Mouse (Mus musculus) hindbrain, embryonic 12.5 days (tissue): ENCODE data around the gene Zfp46. TPM values are rescaled to one million over a fixed set of nuclear protein-coding genes. Genes with fewer than 3 reads are reported as not detected.

Experiments
- ATAC-seq: fragments of 200-750 bp; cut with Nextera tagmentation; 2 replicates; pipeline ENCODE4 v1.8.0; 2017; ENCODE audit warnings: moderate TSS enrichment; ENCODE audit not compliant: low FRiP score
- H3K27ac ChIP-seq: fragments of 300-500 bp; sonication (generic); 2 replicates; pipeline ENCODE4 v1.5.1; 2016; ENCODE audit warnings: mild to moderate bottlenecking
- H3K27me3 ChIP-seq: fragments of 300-500 bp; sonication (generic); 2 replicates; pipeline ENCODE4 v1.6.1; 2016; ENCODE audit warnings: mild to moderate bottlenecking
- H3K36me3 ChIP-seq: fragments of 300-500 bp; sonication (generic); 2 replicates; pipeline ENCODE4 v1.6.1; 2016; ENCODE audit warnings: mild to moderate bottlenecking
- H3K4me1 ChIP-seq: fragments of 300-500 bp; sonication (generic); 2 replicates; pipeline ENCODE4 v1.6.1; 2016
- H3K4me2 ChIP-seq: fragments of 300-500 bp; sonication (generic); replicated peaks from 2 replicates; pipeline ENCODE4 v1.6.1; 2016; ENCODE audit warnings: mild to moderate bottlenecking
- H3K4me3 ChIP-seq: fragments of 300-500 bp; sonication (generic); 2 replicates; pipeline ENCODE4 v1.5.1; 2016; ENCODE audit warnings: mild to moderate bottlenecking
- H3K9ac ChIP-seq: fragments of 300-500 bp; sonication (generic); 2 replicates; pipeline ENCODE4 v1.6.1; 2016; ENCODE audit warnings: mild to moderate bottlenecking, moderate library complexity
- H3K9me3 ChIP-seq: fragments of 300-500 bp; sonication (generic); replicated peaks from 2 replicates; pipeline ENCODE4 v1.6.1; 2016; ENCODE audit warnings: mild to moderate bottlenecking
- WGBS: fragments of 180-500 bp; shearing (Covaris S2); methylation state at CpG from one replicate; pipeline ENCODE4 v1.1.7; 2016; 5-methylcytosine and 5-hydroxymethylcytosine counted together
- polyA plus RNA-seq: library from polyadenylated mRNA; unstranded; fragments of >200 nt; fragmentation: Nextera tagmentation; extraction: Ambion mirVana; gene quantifications from 2 replicates; pipeline ENCODE4 v1.2.1, GENCODE M21; 2016

Zfp46 gene
- 42.4 and 42.6 TPM in 2 replicates for polyA plus RNA-seq

DNA sequence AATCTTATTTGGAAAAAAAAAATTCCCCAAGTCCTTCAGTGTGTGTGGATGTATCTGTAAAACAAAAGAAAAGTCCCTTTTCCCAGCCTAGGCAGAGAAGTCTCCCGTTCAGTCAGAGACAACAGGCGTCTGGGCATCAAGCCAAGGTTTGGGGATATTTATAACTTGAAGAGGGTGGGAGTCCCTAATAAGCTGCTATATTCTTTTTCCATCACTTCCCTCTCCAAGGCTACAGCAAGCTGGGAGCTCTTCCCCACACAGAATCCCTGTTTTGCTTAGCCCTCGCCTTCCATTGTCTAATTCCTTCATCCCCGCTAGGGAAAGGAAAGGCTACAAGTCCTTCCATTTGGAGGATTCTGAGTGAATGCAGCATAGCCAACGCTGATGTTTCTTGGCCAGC, at the start of gene Zfp46:
TSS of gene Zfp46 (plus strand) at position 229 of the 400 bp plus-strand sequence.
- Histone ChIP-seq H3K9ac (peak within 1 kb of the TSS; percentile 88), H3K9me3 (no peaks in the 10 kb centered on the region), H3K27me3 (peaks cover 12% of the 10 kb centered on the region), H3K4me1 (peaks cover 44% of the 10 kb centered on the region), H3K36me3 (peaks cover 23% of the 10 kb centered on the region), H3K4me2 (peak within 1 kb of the TSS; percentile 89), H3K27ac (peak within 1 kb of the TSS; percentile 92), H3K4me3 (peak within 1 kb of the TSS; percentile 75)
- WGBS: 46% methylated on average over 5 of the region's 5 CpGs
- no peak for ATAC-seq

DNA sequence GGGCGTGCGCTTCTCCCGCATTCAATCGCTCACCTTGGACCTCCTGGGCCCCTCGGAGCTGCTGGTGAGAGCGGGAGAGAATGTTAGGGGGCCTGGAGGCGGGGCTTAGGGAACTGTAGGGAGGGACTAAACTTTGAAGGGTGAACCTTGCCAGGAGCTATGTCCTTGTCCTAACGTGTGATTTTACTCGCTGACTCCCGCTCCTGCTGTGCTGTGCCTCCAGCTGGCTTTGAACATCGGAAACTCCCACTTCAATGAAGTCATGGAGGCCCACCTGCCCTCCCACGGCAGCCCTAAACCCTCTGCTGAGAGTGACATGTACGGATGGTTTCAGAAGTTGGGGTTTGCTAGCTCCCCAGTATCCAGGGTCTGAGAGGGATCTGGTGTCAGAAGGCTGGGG, 45.8 kb upstream of the Zfp46 start:
- Histone ChIP-seq H3K9me3 (no peaks in the 10 kb centered on the region), H3K4me2 (peak overlapping the region; percentile 19; the same call in 1 of the 2 replicates), H3K27ac (no peak overlapping the region), H3K36me3 (peaks cover 11% of the 10 kb centered on the region; the same call in 1 of the 2 replicates), H3K27me3 (peaks cover 37% of the 10 kb centered on the region), H3K9ac (no peak overlapping the region), H3K4me3 (no peak overlapping the region), H3K4me1 (peaks cover 11% of the 10 kb centered on the region)
- WGBS: 20% methylated on average over 13 of the region's 13 CpGs
- ATAC-seq: no peak

DNA sequence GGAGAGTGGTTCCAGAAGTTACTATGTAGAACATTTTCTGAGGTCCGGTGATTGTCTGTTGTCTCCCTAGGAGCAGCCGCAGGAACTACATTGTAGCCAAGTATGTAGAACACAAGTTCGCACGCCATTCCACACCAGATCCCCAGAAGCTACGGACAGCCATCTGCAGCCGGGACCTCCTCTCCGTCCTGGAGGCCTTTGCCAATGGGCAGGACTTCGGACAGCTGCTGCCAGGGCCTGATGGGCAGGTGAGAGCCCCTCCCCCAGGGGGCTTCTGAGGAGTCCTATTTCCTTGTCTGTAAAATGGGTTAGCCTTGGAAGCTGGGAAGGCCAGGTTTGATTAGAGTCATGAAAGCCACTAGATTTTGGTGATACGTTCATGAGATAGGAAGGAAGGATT, 45.4 kb upstream of the Zfp46 start:
- Histone ChIP-seq H3K4me3 (no peak overlapping the region), H3K4me2 (no peak overlapping the region), H3K36me3 (peaks cover 13% of the 10 kb centered on the region; the same call in 1 of the 2 replicates), H3K27ac (no peak overlapping the region), H3K4me1 (peaks cover 11% of the 10 kb centered on the region), H3K9ac (no peak overlapping the region), H3K27me3 (peaks cover 39% of the 10 kb centered on the region), H3K9me3 (no peaks in the 10 kb centered on the region)
- WGBS: 75% methylated on average over 9 of the region's 9 CpGs
- no peak for ATAC-seq

DNA sequence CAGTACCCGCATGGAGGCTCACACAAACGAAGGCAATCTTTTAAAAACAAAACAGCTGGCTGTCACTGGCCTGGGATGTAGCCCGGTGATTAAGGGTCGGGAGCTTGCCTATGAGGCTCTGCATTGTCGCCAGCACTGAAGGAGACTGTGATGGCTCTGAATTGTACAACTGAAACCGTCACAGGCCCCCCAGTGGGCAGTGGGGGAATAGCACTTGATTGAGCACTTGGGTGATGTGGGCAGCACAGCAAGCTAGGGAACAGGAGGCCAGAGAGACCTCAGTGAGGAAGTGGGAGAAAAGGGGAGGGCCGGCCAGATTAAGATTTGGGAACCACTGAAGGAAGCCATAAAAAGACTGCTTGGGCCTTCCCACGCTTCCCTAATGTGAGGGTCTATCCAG, 44.9 kb upstream of the Zfp46 start:
- Histone ChIP-seq H3K4me2 (no peak overlapping the region), H3K4me1 (peaks cover 11% of the 10 kb centered on the region), H3K27me3 (peaks cover 44% of the 10 kb centered on the region), H3K9me3 (no peaks in the 10 kb centered on the region), H3K27ac (no peak overlapping the region), H3K4me3 (no peak overlapping the region), H3K9ac (no peak overlapping the region), H3K36me3 (peaks cover 10% of the 10 kb centered on the region; the same call in 1 of the 2 replicates)
- WGBS: 22% methylated on average over 8 of the region's 8 CpGs
- no peak for ATAC-seq

DNA sequence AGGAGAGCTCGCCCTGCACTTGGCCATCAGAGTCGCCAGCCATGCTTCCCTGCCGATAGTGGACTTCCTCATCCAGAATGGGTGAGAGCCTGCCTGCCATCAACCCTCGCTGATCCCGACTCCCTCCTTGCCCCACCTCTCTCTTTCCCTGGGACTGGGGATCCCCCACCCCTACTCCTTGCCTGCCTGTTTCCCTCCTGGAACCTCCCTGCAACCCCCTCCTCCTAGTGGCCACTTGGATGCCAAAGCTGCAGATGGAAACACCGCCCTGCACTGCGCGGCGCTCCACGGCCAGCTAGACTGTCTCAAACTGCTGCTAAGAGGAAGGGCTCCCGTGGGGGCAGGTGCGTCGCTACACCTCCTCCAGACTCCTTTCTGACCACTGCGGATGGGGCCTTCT, 44.4 kb upstream of the Zfp46 start:
- 70% methylated on average over 14 of the region's 14 CpGs for WGBS

DNA sequence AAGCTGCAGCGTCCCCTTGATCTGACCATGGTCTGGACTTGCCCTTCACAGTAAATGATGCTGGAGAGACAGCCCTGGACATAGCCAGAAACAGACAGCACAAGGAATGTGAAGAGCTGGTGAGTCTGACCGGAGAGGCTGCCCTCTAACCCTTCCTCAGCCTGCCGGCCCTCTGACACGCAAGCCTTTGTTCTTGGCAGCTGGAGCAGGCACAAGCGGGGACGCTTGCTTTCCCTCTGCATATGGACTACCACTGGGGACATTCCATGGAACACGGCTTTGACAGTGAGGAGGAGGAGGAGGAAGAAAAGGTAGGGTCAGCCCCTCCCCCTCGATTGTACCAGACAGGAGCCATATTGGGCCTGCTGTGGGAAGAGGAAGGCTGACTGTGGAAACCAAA, 43.5 kb upstream of the Zfp46 start:
- no peak overlapping the region for H3K4me3 ChIP-seq
- WGBS: 20% methylated on average over 8 of the region's 8 CpGs
- peaks cover 13% of the 10 kb centered on the region for H3K4me1 ChIP-seq
- H3K27ac ChIP-seq: no peak overlapping the region
- H3K36me3 ChIP-seq: 0 out of 2 replicates have a peak, but pooled peaks cover 7% of the 10 kb centered on the region
- no peaks in the 10 kb centered on the region for H3K9me3 ChIP-seq
- ATAC-seq: no peak
- no peak overlapping the region for H3K4me2 ChIP-seq
- peaks cover 57% of the 10 kb centered on the region for H3K27me3 ChIP-seq
- no peak overlapping the region for H3K9ac ChIP-seq

More for the DNA sequence above, 44.4 kb upstream of the Zfp46 start:
- Histone ChIP-seq H3K27ac (no peak overlapping the region), H3K4me1 (peaks cover 11% of the 10 kb centered on the region), H3K4me3 (no peak overlapping the region), H3K36me3 (0 out of 2 replicates have a peak, but pooled peaks cover 9% of the 10 kb centered on the region), H3K4me2 (no peak overlapping the region), H3K9ac (no peak overlapping the region), H3K9me3 (no peaks in the 10 kb centered on the region), H3K27me3 (peaks cover 49% of the 10 kb centered on the region)
- ATAC-seq: peak; percentile 22; the same call in 1 of the 2 replicates

DNA sequence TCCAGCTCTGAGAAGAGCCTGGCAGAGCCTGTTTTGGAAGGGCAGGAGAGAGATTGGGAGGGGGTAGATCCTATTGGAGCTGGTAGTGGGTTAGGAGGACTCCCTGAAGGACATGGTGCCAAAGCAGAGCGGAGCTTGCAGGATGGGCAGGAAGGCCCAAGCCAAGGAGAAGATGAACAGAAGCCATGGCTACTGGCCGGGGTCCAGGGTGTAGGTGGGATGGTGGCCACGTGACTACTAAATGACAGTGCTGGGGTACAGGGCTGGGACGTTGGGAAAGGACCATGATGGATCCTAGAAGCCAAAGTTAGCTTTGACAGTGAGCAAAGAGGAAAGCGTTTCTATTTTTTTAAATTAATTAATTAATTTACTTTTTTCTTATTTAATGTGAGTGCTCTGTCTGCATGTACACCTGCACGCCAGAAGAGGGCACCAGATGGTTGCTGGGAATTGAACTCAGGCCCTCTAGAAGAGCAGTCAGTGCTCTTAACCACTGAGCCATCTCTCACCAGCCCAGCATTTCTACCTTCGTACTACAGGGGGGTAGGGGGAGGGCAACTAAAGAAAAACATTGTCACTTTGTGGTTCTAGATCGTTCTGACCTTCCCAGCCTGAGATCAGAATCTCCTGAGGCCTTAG, 42.3 kb upstream of the Zfp46 start:
- Histone ChIP-seq H3K4me1 (peaks cover 24% of the 10 kb centered on the region), H3K27me3 (peaks cover 63% of the 10 kb centered on the region)
- 47% methylated on average over 8 of the region's 8 CpGs for WGBS

DNA sequence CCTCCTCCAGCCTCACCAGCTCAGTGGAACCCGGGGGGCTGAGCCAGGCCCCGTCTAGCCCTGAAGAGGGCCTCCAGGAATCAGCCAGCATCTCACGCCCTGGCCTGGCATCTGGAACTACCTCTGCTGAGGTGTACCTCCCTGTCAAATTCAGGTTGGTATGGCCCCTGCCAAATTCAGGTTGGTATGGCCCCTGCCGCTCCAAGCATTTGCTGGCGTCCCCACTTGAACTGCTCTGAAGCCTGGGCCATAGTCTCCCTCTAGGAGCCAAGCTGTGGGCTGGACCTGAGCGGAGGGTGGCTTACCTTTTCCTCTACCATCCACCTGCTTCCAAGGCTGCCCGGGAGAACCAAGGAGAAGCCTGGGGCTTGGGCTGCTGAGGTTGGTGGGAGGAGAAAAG, 41.8 kb upstream of the Zfp46 start:
- H3K4me3 ChIP-seq: no peak overlapping the region
- H3K9me3 ChIP-seq: no peaks in the 10 kb centered on the region
- 80% methylated on average over 7 of the region's 7 CpGs for WGBS
- H3K36me3 ChIP-seq: 0 out of 2 replicates have a peak, but pooled peaks cover 6% of the 10 kb centered on the region
- H3K27me3 ChIP-seq: peaks cover 63% of the 10 kb centered on the region
- no peak overlapping the region for H3K9ac ChIP-seq
- H3K4me2 ChIP-seq: no peak overlapping the region
- no peak overlapping the region; the same call in 1 of the 2 replicates for H3K27ac ChIP-seq
- H3K4me1 ChIP-seq: peaks cover 29% of the 10 kb centered on the region
- ATAC-seq: no peak

More for the DNA sequence above, 42.3 kb upstream of the Zfp46 start:
- 0 out of 2 replicates have a peak, but pooled peaks cover 6% of the 10 kb centered on the region for H3K36me3 ChIP-seq
- H3K9me3 ChIP-seq: no peaks in the 10 kb centered on the region
- H3K9ac ChIP-seq: no peak overlapping the region
- no peak overlapping the region for H3K4me2 ChIP-seq
- H3K4me3 ChIP-seq: no peak overlapping the region
- ATAC-seq: no peak
- no peak overlapping the region for H3K27ac ChIP-seq

DNA sequence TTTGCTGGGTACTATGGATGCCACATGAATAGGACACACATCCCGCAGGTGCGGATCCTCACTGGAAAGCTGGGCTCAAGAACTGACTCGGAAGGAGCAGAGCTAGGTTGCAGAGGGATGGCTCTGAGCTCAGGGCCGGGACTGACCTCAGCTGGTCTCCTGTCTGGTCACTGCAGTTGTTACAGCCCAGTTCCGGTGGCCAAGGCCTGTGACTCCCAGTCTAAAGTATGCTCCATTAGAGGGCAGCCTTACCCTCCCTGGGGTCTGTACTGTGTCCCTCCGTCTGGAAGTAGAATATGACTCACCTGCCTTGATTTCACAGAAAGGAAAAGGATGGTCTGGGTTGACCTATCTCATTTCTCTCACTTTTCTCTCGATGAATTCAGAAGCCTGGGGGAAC, 40.3 kb upstream of the Zfp46 start:
- Histone ChIP-seq H3K4me1 (peaks cover 36% of the 10 kb centered on the region), H3K36me3 (0 out of 2 replicates have a peak, but pooled peaks cover 6% of the 10 kb centered on the region), H3K4me2 (no peak overlapping the region), H3K9ac (no peak overlapping the region), H3K9me3 (no peaks in the 10 kb centered on the region), H3K27ac (no peak overlapping the region), H3K27me3 (peaks cover 63% of the 10 kb centered on the region), H3K4me3 (no peak overlapping the region)
- 76% methylated on average over 7 of the region's 7 CpGs for WGBS
- no peak for ATAC-seq

DNA sequence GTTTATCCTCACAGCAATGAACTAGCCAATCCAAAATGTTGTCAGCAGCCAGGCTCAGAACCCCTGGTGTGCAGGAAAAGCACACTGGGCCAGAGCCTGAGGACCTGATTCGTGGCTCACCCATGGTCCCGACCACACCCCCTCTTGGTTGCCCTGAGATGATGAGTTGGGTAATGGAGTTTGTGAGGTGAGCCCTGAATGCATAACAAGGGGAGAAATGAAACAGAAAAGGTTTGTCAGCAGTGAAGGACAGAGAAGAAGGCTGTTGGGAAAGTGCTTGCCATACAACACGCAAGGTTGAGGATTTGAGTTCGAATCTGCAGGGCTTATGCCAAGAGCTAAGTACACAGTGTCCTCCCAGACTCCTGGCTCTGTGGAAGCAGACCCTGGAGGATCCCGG, 38.8 kb upstream of the Zfp46 start:
- 30% methylated on average over 5 of the region's 5 CpGs for WGBS
- Histone ChIP-seq H3K4me1 (peaks cover 42% of the 10 kb centered on the region), H3K9me3 (no peaks in the 10 kb centered on the region), H3K4me3 (no peak overlapping the region), H3K4me2 (no peak overlapping the region), H3K27ac (no peak overlapping the region), H3K9ac (no peak overlapping the region), H3K36me3 (0 out of 2 replicates have a peak, but pooled peaks cover 6% of the 10 kb centered on the region), H3K27me3 (peaks cover 67% of the 10 kb centered on the region)
- ATAC-seq: no peak

DNA sequence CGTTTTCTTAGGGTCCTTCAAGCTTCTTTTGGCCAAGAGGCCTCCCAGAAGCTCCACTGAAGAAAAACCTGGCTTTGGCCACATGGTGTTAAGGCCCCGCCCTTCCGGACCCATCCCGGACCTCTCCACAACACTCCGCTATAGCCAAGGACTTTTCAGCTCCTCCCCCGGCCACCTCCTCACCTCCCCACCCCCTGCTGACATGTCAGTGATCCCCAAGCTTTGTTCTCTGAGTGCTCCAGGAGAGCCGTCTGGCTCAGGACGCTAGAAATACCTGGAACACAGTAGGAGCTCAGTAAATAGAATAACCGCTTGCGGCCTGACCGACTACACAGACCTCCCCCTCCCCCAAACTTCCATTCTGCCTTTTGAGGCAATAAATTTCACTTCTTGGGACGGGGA, 37.9 kb upstream of the Zfp46 start:
- Histone ChIP-seq H3K9me3 (no peaks in the 10 kb centered on the region), H3K4me1 (peaks cover 39% of the 10 kb centered on the region), H3K36me3 (0 out of 2 replicates have a peak, but pooled peaks cover 6% of the 10 kb centered on the region), H3K4me3 (no peak overlapping the region), H3K27ac (no peak overlapping the region), H3K4me2 (0 out of 2 replicates have a peak overlapping the region, but pooled peaks have one; percentile 12), H3K9ac (no peak overlapping the region), H3K27me3 (peaks cover 72% of the 10 kb centered on the region)
- 2% methylated on average over 12 of the region's 12 CpGs for WGBS
- no peak for ATAC-seq

DNA sequence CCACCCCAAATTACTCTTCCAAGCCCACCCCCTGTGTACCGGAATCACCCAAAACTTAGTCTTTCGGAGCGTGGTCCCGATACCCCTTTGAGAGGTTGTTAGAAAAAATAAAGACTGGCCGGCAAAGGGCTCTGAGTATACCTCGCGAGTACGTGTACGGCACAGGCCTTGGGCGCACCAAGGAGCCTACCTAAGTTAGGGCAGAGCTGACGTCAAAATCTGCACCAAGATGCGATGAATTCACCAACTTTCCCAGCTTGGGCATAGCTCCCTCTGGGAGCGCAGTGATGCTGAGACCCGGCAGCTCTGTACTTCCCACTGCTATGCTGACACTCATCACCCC, 37.1 kb upstream of the Zfp46 start:
- peaks cover 39% of the 10 kb centered on the region for H3K4me1 ChIP-seq
- ATAC-seq: no peak
- peak overlapping the region; percentile 49; the same call in 1 of the 2 replicates for H3K9ac ChIP-seq
- H3K36me3 ChIP-seq: 0 out of 2 replicates have a peak, but pooled peaks cover 6% of the 10 kb centered on the region
- H3K9me3 ChIP-seq: no peaks in the 10 kb centered on the region
- H3K27ac ChIP-seq: no peak overlapping the region
- H3K4me2 ChIP-seq: peak overlapping the region; percentile 72
- peak overlapping the region; percentile 39 for H3K4me3 ChIP-seq
- H3K27me3 ChIP-seq: peaks cover 76% of the 10 kb centered on the region
- 1% methylated on average over 14 of the region's 14 CpGs for WGBS
